ENCODE assay signal across 12 mouse cellular contexts in the genomic region with DNA sequence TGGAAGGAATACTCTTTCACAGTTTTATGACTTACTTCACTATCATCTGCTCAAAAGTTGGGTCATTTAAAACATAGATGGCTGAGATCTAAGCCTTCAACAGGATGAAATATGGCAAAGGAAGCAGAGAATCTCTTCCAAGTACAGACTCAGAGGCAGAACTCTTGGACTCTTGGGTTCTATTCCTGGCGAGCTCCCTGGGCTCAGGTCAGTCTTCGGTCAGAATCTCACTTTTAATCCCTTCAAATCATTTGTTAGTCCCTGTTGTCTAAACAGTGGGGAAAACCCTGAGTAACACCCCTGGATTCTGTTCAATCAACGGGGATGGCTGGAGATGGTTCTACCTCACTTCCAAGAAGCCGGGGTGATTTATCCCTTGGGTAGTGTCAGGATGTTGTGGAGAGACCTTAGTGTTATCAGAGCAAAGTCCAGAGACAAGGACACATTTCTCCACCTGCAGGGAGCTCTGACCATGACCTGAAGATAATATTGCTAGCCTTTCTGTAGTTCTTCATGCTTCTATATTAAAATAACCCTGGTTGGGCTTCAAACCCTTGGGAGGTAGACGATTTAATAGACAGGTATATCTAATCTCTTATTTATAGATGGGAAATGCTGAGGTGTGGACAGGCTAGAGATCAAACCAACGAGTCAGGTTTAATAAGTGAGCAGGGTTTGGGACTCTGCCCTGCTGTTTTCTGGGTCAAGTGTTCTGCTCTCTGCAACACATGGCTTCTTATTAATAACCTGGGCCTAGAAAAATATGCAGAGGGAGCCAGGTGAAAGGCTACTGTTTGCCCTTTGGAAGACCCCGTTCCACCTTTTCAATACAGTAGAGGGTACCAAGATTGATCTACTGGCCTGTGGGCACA.
DNase-seq lines count a peak whose midpoint lies in the region; ATAC-seq and TF ChIP-seq lines count a peak whose summit lies in the region.
"Had no signal": no experiment of that assay in that cellular context is flagged by ENCODE, and none has a peak within 500 bp of the region (broad histone marks: within the 10 kb centered on the region; RNA-seq: fewer than 3 reads in every experiment).

No protein-coding gene starts in this region.

- H3K4me1 ChIP-seq in testis, adult 2 months (ENCODE audit: control insufficient read depth, insufficient read depth, low read length) = no peaks in the 10 kb centered on the region
- H3K4me1 ChIP-seq in kidney, embryonic 15.5 days = peaks cover 44% of the 10 kb centered on the region
- H3K4me1 ChIP-seq in stomach, embryonic 16.5 days (ENCODE audit: control insufficient read depth, insufficient read depth, low read length) = peaks cover 39% of the 10 kb centered on the region

- H3K27me3 ChIP-seq in testis, adult 2 months (ENCODE audit: control insufficient read depth, insufficient read depth, low read length) = no peaks in the 10 kb centered on the region
- no peaks in the 10 kb centered on the region for H3K27me3 ChIP-seq in kidney, embryonic 15.5 days
- no peaks in the 10 kb centered on the region for H3K27me3 ChIP-seq in stomach, embryonic 16.5 days (ENCODE audit: control insufficient read depth, insufficient read depth, low read length)

- ATAC-seq in kidney, embryonic 15.5 days (replicated peaks; ENCODE audit: low FRiP score) = peak; percentile 28
- ATAC-seq in stomach, embryonic 16.5 days (ENCODE audit: insufficient read depth, low FRiP score) = peak; percentile 59; the same call in 1 of the 2 replicates
- ATAC-seq: hindbrain, embryonic 16.5 days had no signal

- no peaks in the 10 kb centered on the region for H3K36me3 ChIP-seq in testis, adult 2 months (ENCODE audit: control insufficient read depth, insufficient read depth, low read length)
- H3K36me3 ChIP-seq in kidney, embryonic 15.5 days = peaks cover 27% of the 10 kb centered on the region; the same call in 1 of the 2 replicates
- H3K36me3 ChIP-seq in stomach, embryonic 16.5 days (ENCODE audit: control insufficient read depth, insufficient read depth, low read length) = no peaks in the 10 kb centered on the region

- no peak for TF ChIP-seq POLR2A in testis, adult 2 months (IDR thresholded peaks at IDR 0.05; ENCODE audit: control insufficient read depth, low read depth, low read length)

- H3K27ac ChIP-seq in testis, adult 2 months (ENCODE audit: control insufficient read depth, insufficient read depth, low read depth, low read length) = peak overlapping the region; percentile 18; the same call in 1 of the 2 replicates
- peak overlapping the region; percentile 77 for H3K27ac ChIP-seq in kidney, embryonic 15.5 days
- peak overlapping the region; percentile 80 for H3K27ac ChIP-seq in stomach, embryonic 16.5 days (ENCODE audit: low read length)

- no peak overlapping the region for H3K4me2 ChIP-seq in kidney, embryonic 15.5 days
- no peak overlapping the region for H3K4me2 ChIP-seq in stomach, embryonic 16.5 days (ENCODE audit: low read depth, low read length)

- TF ChIP-seq CTCF in testis, adult 2 months (IDR thresholded peaks at IDR 0.05; ENCODE audit: control insufficient read depth, insufficient read depth, insufficient replicate concordance, low read depth, low read length) = no peak

- H3K9ac ChIP-seq in kidney, embryonic 15.5 days = no peak overlapping the region
- no peak overlapping the region for H3K9ac ChIP-seq in stomach, embryonic 16.5 days (ENCODE audit: low read length)

- no peaks in the 10 kb centered on the region for H3K9me3 ChIP-seq in kidney, embryonic 15.5 days (replicated peaks)
- no peaks in the 10 kb centered on the region for H3K9me3 ChIP-seq in stomach, embryonic 16.5 days (replicated peaks; ENCODE audit: control insufficient read depth, low read length)
- H3K9me3 ChIP-seq: G1E had no signal

- WGBS in kidney, embryonic 15.5 days = 62% methylated on average over 7 of the region's 7 CpGs
- 51% methylated on average over 7 of the region's 7 CpGs for WGBS in stomach, embryonic 16.5 days

- no peak overlapping the region for H3K4me3 ChIP-seq in testis, adult 2 months (ENCODE audit: control insufficient read depth, low read depth, low read length)
- H3K4me3 ChIP-seq in kidney, embryonic 15.5 days (replicated peaks) = no peak overlapping the region
- H3K4me3 ChIP-seq in stomach, embryonic 16.5 days (replicated peaks; ENCODE audit: low read length) = no peak overlapping the region
- H3K4me3 ChIP-seq: erythroblast, embryonic 14.5 days had no signal

- DNase-seq in heart, adult 11 months = peak; percentile 89
- no peak for DNase-seq in heart, postnatal 4 days
- no peak for DNase-seq in testis, postnatal 14 days (ENCODE audit: low spot score)
- no peak for DNase-seq in adipocyte (ENCODE audit: low spot score)
- no peak for DNase-seq in cerebellum, postnatal 25 days
- DNase-seq: right cerebral cortex, postnatal 4 days had no signal

Comparison
In these comparisons a context has a peak if more than half of its experiments do, and no peak if none do; other contexts are left out.
1. H3K27ac ChIP-seq: peak in every context shown above with its lines; median percentile 80 in stomach, embryonic 16.5 days; 77 in kidney, embryonic 15.5 days; 18 in testis, adult 2 months.